Mouse (Mus musculus): ENCODE data around the gene Fbxl3. TPM values are rescaled to one million over a fixed set of nuclear protein-coding genes. Genes with fewer than 3 reads are reported as not detected.

Gene Fbxl3
- polyA plus RNA-seq, 1 experiment from 2014 or later: 22.1 TPM

GRCm38 (mm10) chr14:103059495-103059894, 39.9 kb downstream of the Fbxl3 start:
- WGBS: 86% methylated on average over 10 of the region's 10 CpGs
- Histone ChIP-seq H3K4me2 (ENCODE audit: low read length) (no peak overlapping the region), H3K9me3 (replicated peaks; ENCODE audit: control insufficient read depth, low read length, poor library complexity, severe bottlenecking) (no peaks in the 10 kb centered on the region), H3K36me3 (ENCODE audit: control insufficient read depth, insufficient read depth, low read length) (no peaks in the 10 kb centered on the region), H3K4me1 (ENCODE audit: control insufficient read depth, insufficient read depth, low read length) (no peaks in the 10 kb centered on the region), H3K4me3 (ENCODE audit: low read depth, low read length) (no peak overlapping the region), H3K27me3 (ENCODE audit: control insufficient read depth, insufficient read depth, low read depth, low read length) (no peaks in the 10 kb centered on the region), H3K9ac (ENCODE audit: low read depth, low read length) (no peak overlapping the region), H3K27ac (ENCODE audit: low read length) (no peak overlapping the region)
- no peak for ATAC-seq

GRCm38 (mm10) chr14:103058998-103059397, 40.4 kb downstream of the Fbxl3 start:
- H3K27ac ChIP-seq (ENCODE audit: low read length): no peak overlapping the region
- WGBS: 92% methylated on average over 1 of the region's 1 CpGs
- H3K9me3 ChIP-seq (replicated peaks; ENCODE audit: control insufficient read depth, low read length, poor library complexity, severe bottlenecking): no peaks in the 10 kb centered on the region

GRCm38 (mm10) chr14:103056601-103057000, 42.8 kb downstream of the Fbxl3 start:
- 91% methylated on average over 7 of the region's 7 CpGs for WGBS

More at GRCm38 (mm10) chr14:103058998-103059397, 40.4 kb downstream of the Fbxl3 start:
- no peaks in the 10 kb centered on the region for H3K36me3 ChIP-seq (ENCODE audit: control insufficient read depth, insufficient read depth, low read length)
- H3K27me3 ChIP-seq (ENCODE audit: control insufficient read depth, insufficient read depth, low read depth, low read length): no peaks in the 10 kb centered on the region
- H3K4me2 ChIP-seq (ENCODE audit: low read length): no peak overlapping the region
- no peak overlapping the region for H3K9ac ChIP-seq (ENCODE audit: low read depth, low read length)
- ATAC-seq: no peak
- H3K4me3 ChIP-seq (ENCODE audit: low read depth, low read length): no peak overlapping the region
- H3K4me1 ChIP-seq (ENCODE audit: control insufficient read depth, insufficient read depth, low read length): no peaks in the 10 kb centered on the region

GRCm38 (mm10) chr14:103054731-103055130, 44.6 kb downstream of the Fbxl3 start:
- no peak for ATAC-seq
- H3K36me3 ChIP-seq (ENCODE audit: control insufficient read depth, insufficient read depth, low read length): no peaks in the 10 kb centered on the region
- H3K4me2 ChIP-seq (ENCODE audit: low read length): no peak overlapping the region
- H3K4me1 ChIP-seq (ENCODE audit: control insufficient read depth, insufficient read depth, low read length): no peaks in the 10 kb centered on the region
- no peaks in the 10 kb centered on the region for H3K9me3 ChIP-seq (replicated peaks; ENCODE audit: control insufficient read depth, low read length, poor library complexity, severe bottlenecking)
- no peak overlapping the region for H3K9ac ChIP-seq (ENCODE audit: low read depth, low read length)
- no peak overlapping the region for H3K27ac ChIP-seq (ENCODE audit: low read length)
- no peaks in the 10 kb centered on the region for H3K27me3 ChIP-seq (ENCODE audit: control insufficient read depth, insufficient read depth, low read depth, low read length)
- no peak overlapping the region for H3K4me3 ChIP-seq (ENCODE audit: low read depth, low read length)
- WGBS: 89% methylated on average over 13 of the region's 13 CpGs

More at GRCm38 (mm10) chr14:103056601-103057000, 42.8 kb downstream of the Fbxl3 start:
- no peak overlapping the region for H3K9ac ChIP-seq (ENCODE audit: low read depth, low read length)
- no peak overlapping the region for H3K4me3 ChIP-seq (ENCODE audit: low read depth, low read length)
- no peak overlapping the region for H3K4me2 ChIP-seq (ENCODE audit: low read length)
- no peaks in the 10 kb centered on the region for H3K4me1 ChIP-seq (ENCODE audit: control insufficient read depth, insufficient read depth, low read length)
- H3K27me3 ChIP-seq (ENCODE audit: control insufficient read depth, insufficient read depth, low read depth, low read length): no peaks in the 10 kb centered on the region
- no peaks in the 10 kb centered on the region for H3K9me3 ChIP-seq (replicated peaks; ENCODE audit: control insufficient read depth, low read length, poor library complexity, severe bottlenecking)
- H3K27ac ChIP-seq (ENCODE audit: low read length): no peak overlapping the region
- no peak for ATAC-seq
- no peaks in the 10 kb centered on the region for H3K36me3 ChIP-seq (ENCODE audit: control insufficient read depth, insufficient read depth, low read length)

GRCm38 (mm10) chr14:103051159-103051769, 48.1 kb downstream of the Fbxl3 start:
- H3K27ac ChIP-seq (ENCODE audit: low read length): no peak overlapping the region
- H3K4me2 ChIP-seq (ENCODE audit: low read length): no peak overlapping the region
- H3K9me3 ChIP-seq (replicated peaks; ENCODE audit: control insufficient read depth, low read length, poor library complexity, severe bottlenecking): no peaks in the 10 kb centered on the region
- no peak overlapping the region for H3K9ac ChIP-seq (ENCODE audit: low read depth, low read length)
- H3K4me1 ChIP-seq (ENCODE audit: control insufficient read depth, insufficient read depth, low read length): no peaks in the 10 kb centered on the region
- no peak overlapping the region for H3K4me3 ChIP-seq (ENCODE audit: low read depth, low read length)
- H3K36me3 ChIP-seq (ENCODE audit: control insufficient read depth, insufficient read depth, low read length): no peaks in the 10 kb centered on the region
- ATAC-seq: peak; percentile 48; the same call in 1 of the 2 replicates
- no peaks in the 10 kb centered on the region for H3K27me3 ChIP-seq (ENCODE audit: control insufficient read depth, insufficient read depth, low read depth, low read length)
- 37% methylated on average over 8 of the region's 8 CpGs for WGBS

- Histone ChIP-seq H3K4me3 (ENCODE audit: low read depth, low read length) (no peak overlapping the region), H3K9me3 (replicated peaks; ENCODE audit: control insufficient read depth, low read length, poor library complexity, severe bottlenecking) (no peaks in the 10 kb centered on the region), H3K36me3 (ENCODE audit: control insufficient read depth, insufficient read depth, low read length) (no peaks in the 10 kb centered on the region), H3K9ac (ENCODE audit: low read depth, low read length) (no peak overlapping the region), H3K4me1 (ENCODE audit: control insufficient read depth, insufficient read depth, low read length) (no peaks in the 10 kb centered on the region), H3K27ac (ENCODE audit: low read length) (no peak overlapping the region), H3K4me2 (ENCODE audit: low read length) (no peak overlapping the region), H3K27me3 (ENCODE audit: control insufficient read depth, insufficient read depth, low read depth, low read length) (no peaks in the 10 kb centered on the region)
- 90% methylated on average over 11 of the region's 11 CpGs for WGBS
- ATAC-seq: no peak
Measured at GRCm38 (mm10) chr14:103048292-103049086, 50.9 kb downstream of the Fbxl3 start.

GRCm38 (mm10) chr14:103046677-103047076, 52.7 kb downstream of the Fbxl3 start, which contains the start of gene Acod1:
Gene Acod1, plus strand, starts transcription at chr14:103046977.
- H3K4me2 ChIP-seq (ENCODE audit: low read length): no peak within 1 kb of the TSS
- H3K9ac ChIP-seq (ENCODE audit: low read depth, low read length): no peak within 1 kb of the TSS
- no peaks in the 10 kb centered on the region for H3K9me3 ChIP-seq (replicated peaks; ENCODE audit: control insufficient read depth, low read length, poor library complexity, severe bottlenecking)
- no peaks in the 10 kb centered on the region for H3K27me3 ChIP-seq (ENCODE audit: control insufficient read depth, insufficient read depth, low read depth, low read length)
- H3K4me3 ChIP-seq (ENCODE audit: low read depth, low read length): no peak within 1 kb of the TSS
- no peaks in the 10 kb centered on the region for H3K36me3 ChIP-seq (ENCODE audit: control insufficient read depth, insufficient read depth, low read length)
- ATAC-seq: no peak
- WGBS: 84% methylated on average over 2 of the region's 2 CpGs
- no peaks in the 10 kb centered on the region for H3K4me1 ChIP-seq (ENCODE audit: control insufficient read depth, insufficient read depth, low read length)
- no peak within 1 kb of the TSS for H3K27ac ChIP-seq (ENCODE audit: low read length)

GRCm38 (mm10) chr14:103037016-103037415, 62.4 kb downstream of the Fbxl3 start:
- Histone ChIP-seq H3K4me3 (ENCODE audit: low read depth, low read length) (no peak overlapping the region), H3K4me1 (ENCODE audit: control insufficient read depth, insufficient read depth, low read length) (no peaks in the 10 kb centered on the region), H3K36me3 (ENCODE audit: control insufficient read depth, insufficient read depth, low read length) (no peaks in the 10 kb centered on the region), H3K27ac (ENCODE audit: low read length) (no peak overlapping the region), H3K9me3 (replicated peaks; ENCODE audit: control insufficient read depth, low read length, poor library complexity, severe bottlenecking) (no peaks in the 10 kb centered on the region), H3K9ac (ENCODE audit: low read depth, low read length) (no peak overlapping the region), H3K4me2 (ENCODE audit: low read length) (no peak overlapping the region), H3K27me3 (ENCODE audit: control insufficient read depth, insufficient read depth, low read depth, low read length) (no peaks in the 10 kb centered on the region)
- no peak for ATAC-seq
- WGBS: 73% methylated on average over 3 of the region's 3 CpGs

GRCm38 (mm10) chr14:103034076-103034475, 65.3 kb downstream of the Fbxl3 start:
- 85% methylated on average over 9 of the region's 9 CpGs for WGBS
- H3K9ac ChIP-seq (ENCODE audit: low read depth, low read length): no peak overlapping the region
- no peaks in the 10 kb centered on the region for H3K9me3 ChIP-seq (replicated peaks; ENCODE audit: control insufficient read depth, low read length, poor library complexity, severe bottlenecking)
- H3K4me3 ChIP-seq (ENCODE audit: low read depth, low read length): no peak overlapping the region
- no peak overlapping the region for H3K4me2 ChIP-seq (ENCODE audit: low read length)
- ATAC-seq: no peak
- H3K36me3 ChIP-seq (ENCODE audit: control insufficient read depth, insufficient read depth, low read length): no peaks in the 10 kb centered on the region
- no peaks in the 10 kb centered on the region for H3K27me3 ChIP-seq (ENCODE audit: control insufficient read depth, insufficient read depth, low read depth, low read length)
- no peak overlapping the region for H3K27ac ChIP-seq (ENCODE audit: low read length)
- H3K4me1 ChIP-seq (ENCODE audit: control insufficient read depth, insufficient read depth, low read length): no peaks in the 10 kb centered on the region

Measured in midbrain, embryonic 16.5 days (tissue).